Mouse (Mus musculus) mesoderm, embryonic 11.5 days (tissue): ENCODE measurements around the gene Zdhhc17.

Experiments used
- DNase-seq: peaks from one replicate; pipeline ENCODE4 v3.0.0-alpha.2; 2012; ENCODE audit warnings: low read depth, low spot score

The Zdhhc17 gene

GRCm38 (mm10) chr10:110921890-110922289 lies 88.0 kb downstream of the Zdhhc17 start:
- DNase-seq: no peak

- DNase-seq: no peak
These were observed 89.5 kb downstream of the Zdhhc17 start for GRCm38 (mm10) chr10:110920368-110920950.

GRCm38 (mm10) chr10:110919531-110920343 lies 90.2 kb downstream of the Zdhhc17 start, which contains the start of gene Csrp2:
Gene Csrp2 (plus strand): TSS chr10:110919789.
- DNase-seq: peak; percentile 96

DNA sequence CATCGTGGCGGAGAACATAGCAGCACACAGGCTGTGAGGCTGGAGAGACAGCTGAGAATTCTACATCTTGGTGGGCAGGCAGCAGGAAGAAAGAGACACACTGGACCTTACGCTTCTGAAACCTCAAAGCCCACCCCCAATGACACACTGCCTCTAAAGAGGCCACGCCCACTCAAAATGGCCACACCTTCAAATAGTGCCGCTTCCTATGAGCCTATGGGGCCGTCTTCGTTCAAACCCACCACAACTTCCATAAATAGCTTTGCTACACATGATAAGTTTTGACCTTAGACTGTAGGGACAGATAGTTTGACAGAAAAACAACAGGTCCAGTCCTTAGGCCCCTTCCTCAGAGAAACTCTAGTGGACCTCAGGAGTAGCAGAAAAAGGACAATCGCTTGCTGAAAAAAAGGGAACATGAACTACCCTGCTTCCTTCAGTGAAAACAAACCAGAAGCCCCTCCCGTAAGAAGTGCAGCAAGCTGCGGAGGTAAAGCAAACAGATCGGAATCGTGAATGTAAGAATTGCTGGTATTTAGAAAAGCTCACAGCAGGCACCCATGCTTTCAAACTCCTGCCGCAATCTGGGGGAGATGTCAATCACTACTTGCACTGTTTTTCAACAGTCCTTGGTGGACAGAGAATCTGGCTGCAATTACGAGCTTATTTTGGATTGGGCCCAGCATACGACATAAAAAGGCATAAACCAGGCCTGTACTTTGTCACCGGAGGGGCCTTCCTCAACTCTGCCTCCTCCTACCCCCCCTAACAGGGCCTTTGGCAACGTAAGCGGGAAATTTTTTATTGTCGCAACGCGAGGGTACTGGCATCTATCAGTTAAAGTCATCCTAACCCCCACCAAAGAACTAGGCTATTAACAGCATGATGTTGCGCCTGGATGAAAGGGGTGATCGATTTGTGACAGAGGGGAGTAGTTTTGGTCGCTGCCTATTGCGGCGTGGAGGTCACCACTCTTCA lies 91.2 kb downstream of the Zdhhc17 start:
- peak; percentile 53 for DNase-seq

DNA sequence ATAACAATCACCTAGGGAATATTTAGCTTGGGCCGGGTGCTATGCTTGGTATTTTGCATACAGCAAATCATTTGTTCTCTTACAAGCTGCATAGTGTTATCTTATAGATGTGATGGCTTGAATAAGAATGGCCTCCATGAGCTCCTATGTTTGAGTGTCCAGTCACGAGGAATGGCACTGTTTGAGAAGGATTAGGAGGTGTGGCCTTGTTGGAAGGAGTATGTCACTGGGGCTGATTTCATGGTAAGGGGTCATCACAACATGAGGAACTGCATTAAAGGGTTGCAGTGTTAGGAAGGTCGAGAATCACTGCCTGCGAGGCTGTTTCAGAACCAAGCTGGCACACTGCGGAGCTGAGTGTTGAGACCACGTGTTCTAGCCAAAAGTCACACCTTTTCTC lies 92.4 kb downstream of the Zdhhc17 start:
- no peak for DNase-seq

DNA sequence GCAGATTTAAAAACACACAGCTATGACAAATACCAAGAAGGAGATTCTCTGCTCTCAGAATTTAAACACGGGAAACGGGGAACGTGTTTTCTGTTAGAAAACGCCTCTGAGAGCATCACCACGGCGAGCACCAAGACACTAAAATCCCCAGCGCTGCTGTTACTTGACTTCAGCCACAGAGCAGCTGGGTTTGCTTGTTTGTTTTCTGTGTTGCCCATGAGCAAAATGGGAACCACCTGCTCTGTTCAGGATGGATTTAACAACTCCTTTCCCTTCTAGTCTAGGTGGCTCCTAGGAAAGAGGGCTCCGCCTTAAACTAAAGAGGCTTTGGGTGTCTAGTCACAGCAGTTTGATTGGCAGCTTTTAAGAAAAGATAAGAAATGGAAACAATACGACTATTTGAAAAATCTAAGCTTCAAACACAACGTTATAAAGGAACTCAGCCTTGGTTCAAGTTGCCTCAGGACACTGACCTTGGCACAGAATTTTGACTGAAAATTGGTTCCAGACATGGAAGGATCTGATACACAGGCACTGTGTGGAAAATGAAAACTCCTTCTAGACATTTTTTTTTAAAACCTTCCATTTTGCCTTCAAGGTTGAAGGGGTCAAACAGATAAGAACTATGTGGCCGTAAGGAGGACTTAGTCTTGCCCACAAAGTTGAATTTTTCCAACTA lies 93.1 kb downstream of the Zdhhc17 start:
- DNase-seq: no peak

- DNase-seq: no peak
These were observed 106.1 kb downstream of the Zdhhc17 start for GRCm38 (mm10) chr10:110903862-110904261.

DNA sequence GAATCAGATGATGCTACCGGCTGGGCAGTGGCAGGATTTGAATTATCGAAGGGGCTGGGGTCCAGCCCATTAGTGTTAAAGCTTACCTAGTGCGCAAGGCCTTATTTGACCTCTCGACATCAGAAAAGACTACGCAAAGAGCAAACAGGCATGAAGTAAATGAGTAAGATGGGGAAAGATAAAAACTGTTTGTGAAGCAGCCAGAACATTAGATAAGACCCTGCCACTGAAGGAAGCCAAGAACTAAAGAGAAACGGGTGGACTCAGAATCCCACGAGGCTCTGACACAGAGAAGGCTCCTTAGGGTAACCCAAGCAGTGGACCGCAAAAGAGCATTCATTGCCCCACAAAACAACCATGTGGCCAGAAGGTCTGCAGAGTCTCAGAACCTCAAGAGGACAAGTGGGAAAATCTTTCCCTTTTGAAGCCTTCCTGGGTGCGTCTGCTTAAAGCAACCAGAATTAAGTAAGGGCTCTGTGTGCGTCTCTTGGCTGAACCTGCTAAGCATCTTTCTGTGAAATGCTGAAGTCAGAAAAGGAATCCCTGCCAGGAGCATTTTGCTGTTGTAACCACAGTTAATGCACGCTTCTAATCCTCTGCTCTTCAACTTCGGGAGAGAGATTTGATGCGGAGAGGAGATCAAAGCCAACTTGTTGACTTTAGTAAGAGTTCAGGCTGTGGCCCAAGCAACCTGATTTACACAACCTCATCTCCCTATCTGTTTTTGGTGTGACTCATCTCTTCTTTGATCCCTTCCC lies 110.0 kb downstream of the Zdhhc17 start:
- DNase-seq: no peak
